Mouse (Mus musculus) MEL (cell line): ENCODE results near the gene Srp9.
"Not testable (repeated sequence)": the region's sequence is repeated elsewhere in the genome, so short reads cannot be mapped to it uniquely, and the experiment has no call there.

Source experiments
- BHLHE40 ChIP-seq: IDR thresholded peaks from 2 replicates; pipeline ENCODE4 v1.6.1; 2012; ENCODE audit warnings: low read depth, mild to moderate bottlenecking, inconsistent platforms, low read length, improper control_type of control experiment, borderline replicate concordance
- CHD2 ChIP-seq: IDR thresholded peaks from 2 replicates; pipeline ENCODE4 v1.6.1; 2011; ENCODE audit warnings: low read length, improper control_type of control experiment
- CTCF ChIP-seq, 3 experiments: IDR thresholded peaks in 2 of 3; conservative IDR thresholded peaks in 1 of 3; 2 replicates each; pipeline ENCODE4 v1.5.1; 2011 to 2012; ENCODE audit warnings: low read length in 3 of 3, low read depth in 2 of 3, mild to moderate bottlenecking in 2 of 3, improper control_type of control experiment in 1 of 3, inconsistent platforms in 1 of 3, mixed read lengths in 1 of 3, moderate library complexity in 1 of 3; ENCODE audit not compliant: control insufficient read depth in 1 of 3, insufficient read depth in 1 of 3, poor library complexity in 1 of 3, severe bottlenecking in 1 of 3
- GABPA ChIP-seq: IDR thresholded peaks from 2 replicates; pipeline ENCODE4 v1.6.1; 2012; ENCODE audit warnings: low read depth, mild to moderate bottlenecking, inconsistent platforms, low read length, improper control_type of control experiment, moderate library complexity
- POLR2A ChIP-seq, 2 experiments: IDR thresholded peaks; 2 replicates each; pipeline ENCODE4 v1.6.1; 2011 to 2012; ENCODE audit warnings: low read length in 2 of 2, mild to moderate bottlenecking in 2 of 2, control low read depth in 1 of 2, improper control_type of control experiment in 1 of 2, low read depth in 1 of 2, moderate library complexity in 1 of 2; ENCODE audit not compliant: control insufficient read depth in 1 of 2, insufficient read depth in 1 of 2, poor library complexity in 1 of 2
- POLR2AphosphoS5 ChIP-seq: IDR thresholded peaks from 2 replicates; pipeline ENCODE4 v1.6.1; 2012; ENCODE audit warnings: low read depth, borderline replicate concordance, mild to moderate bottlenecking, inconsistent platforms, low read length, moderate library complexity, mixed read lengths
- RAD21 ChIP-seq: IDR thresholded peaks from 2 replicates; pipeline ENCODE4 v1.6.1; 2011; ENCODE audit warnings: mild to moderate bottlenecking, low read depth, low read length, improper control_type of control experiment
- TBP ChIP-seq: IDR thresholded peaks from 2 replicates; pipeline ENCODE4 v1.8.0; 2011; ENCODE audit warnings: low read depth, low read length, improper control_type of control experiment
- TCF12 ChIP-seq: IDR thresholded peaks from 2 replicates; pipeline ENCODE4 v1.6.1; 2014; ENCODE audit warnings: low read depth, mild to moderate bottlenecking, inconsistent platforms, low read length, improper control_type of control experiment, moderate library complexity
- USF1 ChIP-seq: IDR thresholded peaks from 2 replicates; pipeline ENCODE4 v1.6.1; 2014; ENCODE audit warnings: low read depth, mild to moderate bottlenecking, inconsistent platforms, low read length, improper control_type of control experiment, moderate library complexity
- ZC3H11A ChIP-seq: IDR thresholded peaks from 2 replicates; pipeline ENCODE4 v1.6.1; 2012; ENCODE audit warnings: low read depth, mild to moderate bottlenecking, inconsistent platforms, low read length, improper control_type of control experiment
- ZMIZ1 ChIP-seq: IDR thresholded peaks from 2 replicates; pipeline ENCODE4 v1.6.1; 2012; ENCODE audit warnings: low read depth, mild to moderate bottlenecking, inconsistent platforms, low read length, improper control_type of control experiment, moderate library complexity
- ZNF384 ChIP-seq: IDR thresholded peaks from 2 replicates; pipeline ENCODE4 v1.6.1; 2012; ENCODE audit warnings: low read depth, mild to moderate bottlenecking, inconsistent platforms, low read length, improper control_type of control experiment

GRCm38 (mm10) chr1:182176985-182177384 is 52.4 kb downstream of the Srp9 start:
- TF ChIP-seq ZMIZ1; RAD21; POLR2AphosphoS5; CTCF (IDR thresholded peaks at IDR 0.05 in 2 of 3, conservative IDR thresholded peaks at IDR 0.05 in 1 of 3; ENCODE audit: control insufficient read depth in 1 of 3, insufficient read depth in 1 of 3, low read depth in 2 of 3, low read length in 3 of 3, poor library complexity in 1 of 3, severe bottlenecking in 1 of 3); ZC3H11A; TBP; CHD2; POLR2A (IDR thresholded peaks at IDR 0.05; ENCODE audit: control insufficient read depth in 1 of 2, insufficient read depth in 1 of 2, low read depth in 1 of 2, low read length in 2 of 2, poor library complexity in 1 of 2); TCF12; GABPA; BHLHE40; ZNF384; USF1: not testable (repeated sequence)
